In genomic region chr4:87648919-87649318, GRCm38 (mm10) we compare ENCODE assay signal across 9 mouse cellular contexts.
DNase-seq lines count a peak whose midpoint lies in the region; ATAC-seq and TF ChIP-seq lines count a peak whose summit lies in the region.
"Had no signal": no experiment of that assay in that cellular context is flagged by ENCODE, and none has a peak within 500 bp of the region (broad histone marks: within the 10 kb centered on the region; RNA-seq: fewer than 3 reads in every experiment).

No protein-coding gene starts in this region.

- H3K36me3 ChIP-seq in forebrain, embryonic 10.5 days (replicated peaks), result no peaks in the 10 kb centered on the region
- no peaks in the 10 kb centered on the region for H3K36me3 ChIP-seq in forebrain, embryonic 16.5 days (ENCODE audit: control insufficient read depth, insufficient read depth)
- H3K36me3 ChIP-seq in CH12.LX (replicated peaks in 1 of 2; ENCODE audit: control insufficient read depth in 1 of 2, insufficient read depth in 1 of 2, low read length in 1 of 2), result no peaks in the 10 kb centered on the region
- no peaks in the 10 kb centered on the region for H3K36me3 ChIP-seq in hindbrain, embryonic 13.5 days
- H3K36me3 ChIP-seq in midbrain, embryonic 13.5 days, result no peaks in the 10 kb centered on the region
- H3K36me3 ChIP-seq: liver, embryonic 13.5 days had no signal

- TF ChIP-seq EP300 in CH12.LX (IDR thresholded peaks at IDR 0.05; ENCODE audit: low read length), result no peak

- peak; percentile 23 for DNase-seq in forebrain, embryonic 10.5 days (ENCODE audit: extremely low spot score, low spot score)
- DNase-seq in CH12.LX (ENCODE audit: extremely low read depth), result no peak
- no peak for DNase-seq in spleen, postnatal 4 days (ENCODE audit: low spot score in 2 of 2)
- no peak for DNase-seq in thymus, adult 18-20 months
- DNase-seq: liver, embryonic 13.5 days had no signal

- in situ Hi-C loops in CH12.LX (cut with MboI; ENCODE audit: low pct_ligation_motif_present, low pct_unique_long_range_greater_than_20kb, low sequenced_read_pairs), result no loop called here

- peak overlapping the region; percentile 84 for H3K27ac ChIP-seq in forebrain, embryonic 10.5 days
- H3K27ac ChIP-seq in forebrain, embryonic 16.5 days (ENCODE audit: low read length), result no peak overlapping the region
- H3K27ac ChIP-seq in CH12.LX (ENCODE audit: insufficient read depth, low read depth), result no peak overlapping the region
- H3K27ac ChIP-seq in hindbrain, embryonic 13.5 days, result peak overlapping the region; percentile 41; the same call in 1 of the 2 replicates
- peak overlapping the region; percentile 75 for H3K27ac ChIP-seq in midbrain, embryonic 13.5 days
- H3K27ac ChIP-seq: liver, embryonic 13.5 days had no signal

- no peak for TF ChIP-seq POLR2A in CH12.LX (IDR thresholded peaks at IDR 0.05; ENCODE audit: low read depth, low read length)

- peak overlapping the region; percentile 46 for H3K4me3 ChIP-seq in forebrain, embryonic 10.5 days
- no peak overlapping the region for H3K4me3 ChIP-seq in forebrain, embryonic 16.5 days (replicated peaks; ENCODE audit: low read length)
- no peak overlapping the region for H3K4me3 ChIP-seq in CH12.LX (replicated peaks in 1 of 3; ENCODE audit: low read depth in 2 of 3, low read length in 2 of 3, poor library complexity in 1 of 3)
- H3K4me3 ChIP-seq in hindbrain, embryonic 13.5 days, result no peak overlapping the region
- 0 out of 2 replicates have a peak overlapping the region, but pooled peaks have one; percentile 33 for H3K4me3 ChIP-seq in midbrain, embryonic 13.5 days (replicated peaks)
- H3K4me3 ChIP-seq: liver, embryonic 13.5 days had no signal

- H3K4me1 ChIP-seq in forebrain, embryonic 10.5 days, result peaks cover 66% of the 10 kb centered on the region
- H3K4me1 ChIP-seq in forebrain, embryonic 16.5 days (replicated peaks; ENCODE audit: control insufficient read depth, insufficient read depth, low read length), result peaks cover 29% of the 10 kb centered on the region
- H3K4me1 ChIP-seq in CH12.LX (ENCODE audit: control insufficient read depth in 1 of 2, insufficient read depth in 2 of 2), result peaks cover 2 to 15% of the 10 kb centered on the region in 2 experiments; a peak in 3 of 4 replicates
- peaks cover 42% of the 10 kb centered on the region for H3K4me1 ChIP-seq in hindbrain, embryonic 13.5 days (replicated peaks)
- peaks cover 36% of the 10 kb centered on the region for H3K4me1 ChIP-seq in midbrain, embryonic 13.5 days (replicated peaks)
- H3K4me1 ChIP-seq: liver, embryonic 13.5 days had no signal

- H3K27me3 ChIP-seq in forebrain, embryonic 10.5 days (ENCODE audit: poor library complexity, severe bottlenecking), result peaks cover 44% of the 10 kb centered on the region
- H3K27me3 ChIP-seq in forebrain, embryonic 16.5 days (replicated peaks; ENCODE audit: control insufficient read depth, insufficient read depth, low read length), result no peaks in the 10 kb centered on the region
- H3K27me3 ChIP-seq in CH12.LX (replicated peaks), result no peaks in the 10 kb centered on the region
- H3K27me3 ChIP-seq in hindbrain, embryonic 13.5 days, result no peaks in the 10 kb centered on the region
- 0 out of 2 replicates have a peak, but pooled peaks cover 3% of the 10 kb centered on the region for H3K27me3 ChIP-seq in midbrain, embryonic 13.5 days
- H3K27me3 ChIP-seq: liver, embryonic 13.5 days had no signal

- H3K9me3 ChIP-seq in forebrain, embryonic 10.5 days, result peaks cover 7% of the 10 kb centered on the region; the same call in 1 of the 2 replicates
- no peaks in the 10 kb centered on the region for H3K9me3 ChIP-seq in forebrain, embryonic 16.5 days (ENCODE audit: control insufficient read depth, low read length)
- peaks cover 7% of the 10 kb centered on the region for H3K9me3 ChIP-seq in CH12.LX (replicated peaks; ENCODE audit: low read length)
- H3K9me3 ChIP-seq in hindbrain, embryonic 13.5 days, result no peaks in the 10 kb centered on the region
- H3K9me3 ChIP-seq in midbrain, embryonic 13.5 days, result peaks cover 3% of the 10 kb centered on the region; the same call in 1 of the 2 replicates
- H3K9me3 ChIP-seq: liver, embryonic 13.5 days had no signal

- H3K4me2 ChIP-seq in forebrain, embryonic 16.5 days (ENCODE audit: low read length), result no peak overlapping the region; the same call in 1 of the 2 replicates
- peak overlapping the region; percentile 80 for H3K4me2 ChIP-seq in CH12.LX (ENCODE audit: insufficient read depth, low read depth, poor library complexity, severe bottlenecking)
- peak overlapping the region; percentile 60; the same call in 1 of the 2 replicates for H3K4me2 ChIP-seq in hindbrain, embryonic 13.5 days
- peak overlapping the region; percentile 63 for H3K4me2 ChIP-seq in midbrain, embryonic 13.5 days (replicated peaks)

- dilution Hi-C loops in CH12.LX (cut with MboI; ENCODE audit: extremely low pct_ligation_motif_present, extremely low pct_unique_long_range_greater_than_20kb, low sequenced_read_pairs), result no loop called here

- no peak for TF ChIP-seq CTCF in CH12.LX (conservative IDR thresholded peaks at IDR 0.05 in 1 of 2, IDR thresholded peaks at IDR 0.05 in 1 of 2; ENCODE audit: low read depth in 2 of 2, low read length in 2 of 2)

- no peak; the same call in 1 of the 2 replicates for ATAC-seq in forebrain, embryonic 16.5 days
- ATAC-seq in hindbrain, embryonic 13.5 days (ENCODE audit: low FRiP score), result peak; percentile 34
- peak; percentile 53 for ATAC-seq in midbrain, embryonic 13.5 days
- ATAC-seq in megakaryocyte, adult 5-6 weeks (ENCODE audit: poor library complexity, severe bottlenecking), result no peak

- no peak for TF ChIP-seq RAD21 in CH12.LX (IDR thresholded peaks at IDR 0.05; ENCODE audit: low read depth, low read length)

- H3K9ac ChIP-seq in forebrain, embryonic 16.5 days (replicated peaks; ENCODE audit: low read depth, low read length), result no peak overlapping the region
- no peak overlapping the region for H3K9ac ChIP-seq in CH12.LX (ENCODE audit: insufficient read depth, low read depth)
- no peak overlapping the region for H3K9ac ChIP-seq in hindbrain, embryonic 13.5 days
- H3K9ac ChIP-seq in midbrain, embryonic 13.5 days (replicated peaks), result 0 out of 2 replicates have a peak overlapping the region, but pooled peaks have one; percentile 43
- H3K9ac ChIP-seq: liver, embryonic 13.5 days had no signal

- no peaks in the 10 kb centered on the region for H3K79me2 ChIP-seq in CH12.LX (replicated peaks; ENCODE audit: control insufficient read depth, extremely low read depth, insufficient read depth, poor library complexity, severe bottlenecking)

TF ChIP-seq in CH12.LX, 34 proteins besides CTCF, POLR2A, EP300 and RAD21:
- no peak for TF ChIP-seq MEF2A (IDR thresholded peaks at IDR 0.05; ENCODE audit: borderline replicate concordance, low read depth, low read length)
- TF ChIP-seq MXI1 (IDR thresholded peaks at IDR 0.05; ENCODE audit: low read depth, low read length), result no peak
- TF ChIP-seq TCF12 (IDR thresholded peaks at IDR 0.05; ENCODE audit: low read depth, low read length), result no peak
- TF ChIP-seq HCFC1 (IDR thresholded peaks at IDR 0.05; ENCODE audit: low read depth, low read length), result no peak
- TF ChIP-seq JUND (conservative IDR thresholded peaks at IDR 0.05; ENCODE audit: low read depth, low read length), result no peak
- no peak for TF ChIP-seq USF2 (conservative IDR thresholded peaks at IDR 0.05; ENCODE audit: low read depth, low read length)
- no peak for TF ChIP-seq NRF1 (IDR thresholded peaks at IDR 0.05; ENCODE audit: low read depth, low read length)
- TF ChIP-seq GABPA (IDR thresholded peaks at IDR 0.05; ENCODE audit: insufficient replicate concordance, low read depth, low read length), result no peak
- TF ChIP-seq BHLHE40 (IDR thresholded peaks at IDR 0.05; ENCODE audit: low read depth, low read length), result no peak
- no peak for TF ChIP-seq KAT2A (IDR thresholded peaks at IDR 0.05; ENCODE audit: insufficient replicate concordance, low read length)
- no peak for TF ChIP-seq ELF1 (IDR thresholded peaks at IDR 0.05; ENCODE audit: low read depth, low read length)

Comparison
In these comparisons a context has a peak if more than half of its experiments do, and no peak if none do; other contexts are left out.
1. H3K27ac ChIP-seq: peak in forebrain, embryonic 10.5 days (single experiment), hindbrain, embryonic 13.5 days (single experiment) and midbrain, embryonic 13.5 days (single experiment); none in forebrain, embryonic 16.5 days (single experiment) and CH12.LX (single experiment).
2. H3K4me3 ChIP-seq: peak in forebrain, embryonic 10.5 days (single experiment) and midbrain, embryonic 13.5 days (single experiment); none in forebrain, embryonic 16.5 days (single experiment), CH12.LX (0 of 3) and hindbrain, embryonic 13.5 days (single experiment).
3. ATAC-seq: peak in hindbrain, embryonic 13.5 days (single experiment) and midbrain, embryonic 13.5 days (single experiment); none in forebrain, embryonic 16.5 days (single experiment) and megakaryocyte, adult 5-6 weeks (single experiment).